8 mouse cellular contexts compared by ENCODE assay signal in the genomic region with DNA sequence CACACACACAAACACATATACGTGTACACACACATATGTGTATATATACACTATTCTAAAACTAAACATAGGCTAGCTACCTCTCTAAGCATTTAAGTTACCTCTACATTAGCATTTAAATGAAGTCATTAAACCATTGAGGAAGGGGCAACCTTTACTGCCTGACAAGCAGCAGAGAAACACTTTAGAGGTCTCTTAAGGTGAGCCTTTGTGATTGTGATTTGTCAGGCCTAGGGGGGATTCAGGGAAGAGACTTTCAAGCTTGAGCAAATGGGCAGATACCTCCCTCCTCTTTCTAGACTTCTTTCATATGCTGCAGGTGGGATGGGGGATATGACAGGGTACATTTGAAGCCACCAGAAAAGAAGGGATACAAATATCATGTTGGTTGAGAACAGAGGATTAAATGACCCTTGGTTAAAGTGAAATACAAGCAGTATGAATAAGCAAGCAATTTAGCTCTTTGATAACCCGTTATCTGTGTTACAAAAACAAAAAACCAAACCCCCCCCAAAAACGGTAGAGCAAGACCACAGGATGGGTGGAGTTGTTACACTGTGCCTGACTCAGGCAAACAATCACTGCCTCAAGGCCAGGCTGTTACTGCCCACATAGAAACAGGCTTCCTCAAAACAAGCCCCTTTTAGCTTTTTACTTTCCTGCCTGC. TPM values are rescaled to one million over a fixed set of nuclear protein-coding genes. Genes with fewer than 3 reads are reported as not detected.
DNase-seq lines count a peak whose midpoint lies in the region; ATAC-seq and TF ChIP-seq lines count a peak whose summit lies in the region.

No protein-coding gene starts in this region.

- intact Hi-C loops in left cerebral cortex, postnatal 25 days (cut with DNase I): no loop called here

- peaks cover 2 to 3% of the 10 kb centered on the region in 2 experiments; a peak in 2 of 4 replicates for H3K4me1 ChIP-seq in ES-E14 (ENCODE audit: control insufficient read depth in 2 of 2, insufficient read depth in 2 of 2, low read length in 2 of 2, poor library complexity in 1 of 2)
- H3K4me1 ChIP-seq in forebrain, embryonic 13.5 days: peaks cover 25% of the 10 kb centered on the region
- peaks cover 11% of the 10 kb centered on the region for H3K4me1 ChIP-seq in limb, embryonic 15.5 days

- no peaks in the 10 kb centered on the region for H3K27me3 ChIP-seq in forebrain, embryonic 13.5 days
- no peaks in the 10 kb centered on the region for H3K27me3 ChIP-seq in limb, embryonic 15.5 days

- peak overlapping the region; percentile 97 for H3K27ac ChIP-seq in ES-E14 (ENCODE audit: insufficient read depth, low read depth, low read length, poor library complexity, severe bottlenecking)
- peak overlapping the region; percentile 99; the same call in 1 of the 2 replicates for H3K27ac ChIP-seq in forebrain, embryonic 13.5 days
- H3K27ac ChIP-seq in limb, embryonic 15.5 days: peak overlapping the region; percentile 99

- peak; percentile 9 for DNase-seq in embryo, embryonic 10.5 days (ENCODE audit: low spot score)
- no peak for DNase-seq in embryo, embryonic 10 days (ENCODE audit: low spot score)
- peak; percentile 70 for DNase-seq in ES-E14 (ENCODE audit: low read depth, low spot score)
- peak; percentile 70 to 79 for DNase-seq in natural killer cell, adult 2 months (ENCODE audit: low spot score in 2 of 2)
- DNase-seq in right cerebral cortex, postnatal 14 days: no peak
- no peak for DNase-seq in left cerebral cortex, postnatal 25 days (ENCODE audit: low spot score in 2 of 2)

- H3K9ac ChIP-seq in ES-E14 (ENCODE audit: insufficient read depth, low read depth, low read length, poor library complexity, severe bottlenecking): peak overlapping the region; percentile 98; the same call in 1 of the 2 replicates
- H3K9ac ChIP-seq in forebrain, embryonic 13.5 days: peak overlapping the region; percentile 84; the same call in 1 of the 2 replicates
- H3K9ac ChIP-seq in limb, embryonic 15.5 days: peak overlapping the region; percentile 82

- H3K36me3 ChIP-seq in ES-E14 (ENCODE audit: control insufficient read depth, insufficient read depth, low read length, poor library complexity, severe bottlenecking): peaks cover 8% of the 10 kb centered on the region; the same call in 1 of the 2 replicates
- no peaks in the 10 kb centered on the region for H3K36me3 ChIP-seq in forebrain, embryonic 13.5 days (ENCODE audit: poor library complexity, severe bottlenecking)
- H3K36me3 ChIP-seq in limb, embryonic 15.5 days: 0 out of 2 replicates have a peak, but pooled peaks cover 4% of the 10 kb centered on the region

- peak overlapping the region; percentile 90 to 99 for H3K4me3 ChIP-seq in ES-E14 (ENCODE audit: insufficient read depth in 1 of 2, low read depth in 1 of 2, low read length in 2 of 2, poor library complexity in 1 of 2, severe bottlenecking in 1 of 2)
- H3K4me3 ChIP-seq in forebrain, embryonic 13.5 days: peak overlapping the region; percentile 70
- peak overlapping the region; percentile 96 for H3K4me3 ChIP-seq in limb, embryonic 15.5 days

- WGBS in forebrain, embryonic 13.5 days: 79% methylated on average over 3 of the region's 3 CpGs
- WGBS in limb, embryonic 15.5 days: 61% methylated on average over 3 of the region's 3 CpGs

- peak overlapping the region; percentile 56 for H3K4me2 ChIP-seq in forebrain, embryonic 13.5 days
- H3K4me2 ChIP-seq in limb, embryonic 15.5 days: peak overlapping the region; percentile 57

- no peak for ATAC-seq in forebrain, embryonic 13.5 days
- no peak for ATAC-seq in limb, embryonic 15.5 days (ENCODE audit: insufficient number of reproducible peaks, low FRiP score, low TSS enrichment, low read depth)

- H3K9me3 ChIP-seq in ES-E14 (ENCODE audit: control insufficient read depth, insufficient read depth, low read depth, low read length): peaks cover 11% of the 10 kb centered on the region
- no peaks in the 10 kb centered on the region for H3K9me3 ChIP-seq in forebrain, embryonic 13.5 days (replicated peaks)
- H3K9me3 ChIP-seq in limb, embryonic 15.5 days: no peaks in the 10 kb centered on the region

- in situ Hi-C loops in ES-E14 (cut with MboI; ENCODE audit: low sequenced_read_pairs in 2 of 2, unreplicated experiment in 2 of 2): no loop called here

TF ChIP-seq in ES-E14, 5 proteins besides CTCF, POLR2A, EP300 and RAD21:
- TF ChIP-seq ZC3H11A (IDR thresholded peaks at IDR 0.05; ENCODE audit: borderline replicate concordance, low read depth, low read length): no peak
- TF ChIP-seq CHD2 (IDR thresholded peaks at IDR 0.05; ENCODE audit: low read depth, low read length): 0 out of 2 replicates have a peak, but pooled peaks have one; percentile 40
- no peak for TF ChIP-seq HCFC1 (IDR thresholded peaks at IDR 0.05; ENCODE audit: borderline replicate concordance, insufficient read depth, low read length)
- no peak for TF ChIP-seq MAFK (IDR thresholded peaks at IDR 0.05; ENCODE audit: insufficient read depth, low read depth, low read length)
- no peak for TF ChIP-seq ZNF384 (IDR thresholded peaks at IDR 0.05; ENCODE audit: low read depth, low read length)

RNA-seq across cellular contexts. Expression of a gene that starts 1.2 kb away (rescaled TPM):
- total RNA-seq in ES-E14 (2012; rRNA removed): 80.0 and 85.7 TPM in 2 replicates
- 86.8 and 95.3 TPM in 2 replicates for polyA plus RNA-seq in forebrain, embryonic 13.5 days (2015; fragmentation: Nextera tagmentation; extraction: Ambion mirVana)
- polyA plus RNA-seq in limb, embryonic 15.5 days (2015; fragmentation: Nextera tagmentation; extraction: Ambion mirVana): 61.1 and 62.9 TPM in 2 replicates
- total RNA-seq in left cerebral cortex, postnatal 25 days (2021): 10 to 100 TPM; 40.1 to 42.6 TPM

Comparison
In these comparisons a context has a peak if more than half of its experiments do, and no peak if none do; other contexts are left out.
1. DNase-seq: peak in embryo, embryonic 10.5 days (single experiment), ES-E14 (single experiment) and natural killer cell, adult 2 months (2 of 2); none in embryo, embryonic 10 days (single experiment), right cerebral cortex, postnatal 14 days (single experiment) and left cerebral cortex, postnatal 25 days (0 of 2).
2. Peak in every context shown above with its lines, with median percentiles within 50 percentile points of each other: H3K27ac ChIP-seq, H3K4me3 ChIP-seq and H3K9ac ChIP-seq.